Mouse (Mus musculus) cerebellum, postnatal 10 days (tissue): ENCODE measurements at regions not wholly inside any gene's neighbourhood (a gene's known extent, or its start where the extent isn't known, plus 50 kb on each side); places are given as distances from the start of the nearest gene placed in this dataset.

Source experiments
- DNase-seq, 2 experiments: peaks; one replicate each; pipeline ENCODE4 v3.0.0; 2021; ENCODE audit warnings: mixed read lengths in 2 of 2

- peak; percentile 26 to 34 for DNase-seq
Measured at GRCm38 (mm10) chr5:26338191-26338590, 80.7 kb downstream of the Gm7361 start.

DNA sequence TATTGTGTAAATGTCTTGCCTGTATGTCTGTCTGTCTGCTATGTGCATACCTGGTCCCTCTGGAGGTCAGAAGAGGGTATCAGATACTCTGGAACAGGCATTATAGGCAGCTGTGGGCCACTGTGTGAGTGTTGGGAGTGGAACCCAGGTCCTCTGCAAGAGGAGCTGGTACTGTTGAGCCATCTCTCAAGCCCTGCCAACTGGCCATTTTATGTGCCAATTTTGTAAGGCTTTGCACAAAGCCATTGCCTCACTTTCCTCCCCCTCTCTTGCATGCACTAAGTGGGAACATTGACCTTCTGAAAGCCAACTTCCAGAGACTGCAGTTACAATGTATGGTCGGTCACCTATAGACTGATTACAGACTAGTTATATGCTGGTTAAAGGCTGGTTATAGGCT, 81.8 kb downstream of the Gm7361 start:
- peak; percentile 34 to 59 for DNase-seq

DNA sequence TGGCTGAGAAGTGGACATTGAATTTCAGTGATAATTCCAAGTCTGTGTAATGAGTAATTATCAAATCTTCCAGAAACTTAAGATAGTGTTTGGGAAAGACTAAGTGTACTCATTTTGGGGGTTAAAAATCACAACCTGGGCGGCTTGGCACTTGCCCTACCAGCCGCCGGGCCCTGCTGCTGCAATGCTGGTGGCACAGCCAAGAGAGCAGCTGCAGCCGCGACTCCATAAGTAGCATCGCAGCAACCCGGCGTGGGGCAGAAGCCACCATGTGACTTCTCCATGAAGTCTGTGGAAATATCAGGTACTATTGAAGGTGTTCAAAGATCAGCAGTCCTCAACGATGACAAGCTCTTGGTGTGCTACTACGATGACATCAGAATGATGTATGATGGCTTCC, 97.7 kb downstream of the Gm7361 start:
- peak; percentile 52 to 70 for DNase-seq

DNA sequence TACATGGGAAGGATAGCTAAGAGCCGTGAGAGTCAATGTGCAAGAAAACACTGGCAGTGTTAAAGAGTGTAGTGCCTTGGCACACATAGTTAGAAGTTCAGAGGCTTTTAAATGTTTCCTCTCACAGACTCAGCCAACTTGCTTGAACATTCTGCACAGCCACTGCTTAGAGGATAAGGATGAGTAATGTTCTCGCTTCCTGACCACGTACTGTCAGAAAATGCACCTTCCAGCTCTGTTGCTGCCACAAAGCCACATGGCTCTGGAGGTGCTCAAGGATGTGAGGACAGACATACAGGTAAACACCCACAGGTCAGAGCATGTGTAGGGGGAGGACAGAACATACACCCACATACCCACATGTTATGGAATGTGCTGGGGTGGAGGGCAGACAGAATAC, 101.6 kb downstream of the Gm7361 start:
- DNase-seq, result no peak

GRCm38 (mm10) chr5:26374175-26374984, 116.9 kb downstream of the Gm7361 start:
- DNase-seq, result peak; percentile 26 to 56

GRCm38 (mm10) chr5:26407088-26407672, 149.7 kb downstream of the Gm7361 start:
- no peak for DNase-seq

DNA sequence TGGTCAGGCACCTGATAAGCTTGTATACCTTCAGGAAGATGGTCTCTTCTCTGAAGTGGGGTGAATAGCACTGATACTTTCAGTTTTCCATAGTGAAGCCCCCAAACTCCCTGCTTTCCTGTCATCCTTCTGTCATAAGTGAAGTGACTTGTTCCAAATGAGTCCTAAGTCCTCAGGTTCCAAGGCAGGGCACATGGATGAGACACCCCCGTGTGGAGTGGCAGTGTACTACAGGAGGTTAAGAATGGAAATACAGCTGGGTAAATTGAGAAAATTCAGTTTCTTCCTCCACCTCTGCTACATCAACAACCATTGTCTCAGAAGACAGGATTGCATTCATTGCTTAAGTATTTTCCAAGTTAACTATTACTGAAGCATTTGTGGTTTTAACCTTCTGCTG, 155.7 kb downstream of the Gm7361 start:
- peak; percentile 14 to 23 for DNase-seq

DNA sequence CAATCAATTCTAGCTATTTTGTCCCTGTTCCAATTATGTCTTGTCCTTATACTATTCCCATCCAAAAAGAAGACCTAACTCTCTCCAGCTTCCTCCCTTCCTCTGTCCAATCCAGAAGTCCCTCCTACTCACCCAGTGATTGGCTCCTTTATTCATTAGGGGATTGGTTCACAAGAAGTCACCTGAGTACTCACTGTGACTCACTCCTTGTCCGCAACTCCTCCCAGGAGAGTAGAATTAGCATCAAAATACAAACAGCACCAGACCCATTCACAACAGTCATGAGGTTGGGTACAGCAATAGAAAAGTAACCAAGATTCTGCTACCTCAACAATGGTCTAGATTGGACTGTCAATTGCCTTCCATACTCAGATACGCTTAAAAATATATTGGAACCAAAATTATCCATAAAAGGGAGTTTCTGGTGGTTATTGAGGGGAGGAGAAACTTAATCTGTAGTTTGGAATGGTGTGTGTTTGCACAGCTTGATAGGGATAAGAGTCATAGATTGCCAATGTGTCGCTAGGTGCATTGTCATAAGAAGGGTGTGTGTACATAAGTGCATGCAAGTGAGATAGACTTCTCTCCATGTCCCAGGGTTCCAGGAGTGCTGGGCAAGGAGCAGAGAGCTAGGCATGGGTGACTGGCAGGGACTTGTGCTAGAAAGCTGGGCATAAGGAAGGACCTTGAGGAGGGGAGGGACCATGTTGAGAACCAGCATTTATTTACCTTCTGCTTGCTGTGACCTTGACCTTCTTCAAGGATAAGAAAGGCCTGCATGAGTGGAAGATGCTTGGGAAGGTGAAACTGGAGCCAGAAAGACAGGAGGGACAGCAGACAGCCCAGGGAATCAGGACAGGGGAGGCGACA, 187.1 kb downstream of the Gm7361 start:
- DNase-seq, result no peak

- no peak for DNase-seq
Measured at GRCm38 (mm10) chr5:26451306-26451705, 193.8 kb downstream of the Gm7361 start.

GRCm38 (mm10) chr5:26457627-26458026, 200.1 kb downstream of the Gm7361 start:
- no peak for DNase-seq

- no peak for DNase-seq
Measured at GRCm38 (mm10) chr5:26466666-26467065, 209.2 kb downstream of the Gm7361 start.

DNA sequence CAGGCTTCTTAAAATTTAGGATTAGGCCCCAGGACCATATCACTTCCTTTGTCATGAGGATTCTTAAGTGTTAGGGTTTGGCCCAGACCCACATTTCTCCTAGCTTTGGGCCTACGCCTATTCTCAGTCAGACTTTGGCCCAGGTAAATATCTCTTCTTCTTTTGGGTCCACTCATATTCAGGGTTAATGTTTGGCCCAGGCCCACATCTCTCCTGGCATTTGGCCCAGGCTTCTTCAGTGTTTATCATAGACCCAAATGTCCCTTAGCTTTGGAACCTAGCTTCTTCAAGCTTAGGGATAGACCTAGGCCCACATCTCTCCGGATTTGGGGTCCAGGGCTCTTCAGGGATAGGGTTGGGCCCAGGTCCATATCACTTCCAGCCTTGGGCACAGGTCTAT, 228.2 kb downstream of the Gm7361 start:
- DNase-seq, result peak; percentile 53

- DNase-seq, result no peak
Measured at GRCm38 (mm10) chr5:26494003-26494402, 236.5 kb downstream of the Gm7361 start.

DNA sequence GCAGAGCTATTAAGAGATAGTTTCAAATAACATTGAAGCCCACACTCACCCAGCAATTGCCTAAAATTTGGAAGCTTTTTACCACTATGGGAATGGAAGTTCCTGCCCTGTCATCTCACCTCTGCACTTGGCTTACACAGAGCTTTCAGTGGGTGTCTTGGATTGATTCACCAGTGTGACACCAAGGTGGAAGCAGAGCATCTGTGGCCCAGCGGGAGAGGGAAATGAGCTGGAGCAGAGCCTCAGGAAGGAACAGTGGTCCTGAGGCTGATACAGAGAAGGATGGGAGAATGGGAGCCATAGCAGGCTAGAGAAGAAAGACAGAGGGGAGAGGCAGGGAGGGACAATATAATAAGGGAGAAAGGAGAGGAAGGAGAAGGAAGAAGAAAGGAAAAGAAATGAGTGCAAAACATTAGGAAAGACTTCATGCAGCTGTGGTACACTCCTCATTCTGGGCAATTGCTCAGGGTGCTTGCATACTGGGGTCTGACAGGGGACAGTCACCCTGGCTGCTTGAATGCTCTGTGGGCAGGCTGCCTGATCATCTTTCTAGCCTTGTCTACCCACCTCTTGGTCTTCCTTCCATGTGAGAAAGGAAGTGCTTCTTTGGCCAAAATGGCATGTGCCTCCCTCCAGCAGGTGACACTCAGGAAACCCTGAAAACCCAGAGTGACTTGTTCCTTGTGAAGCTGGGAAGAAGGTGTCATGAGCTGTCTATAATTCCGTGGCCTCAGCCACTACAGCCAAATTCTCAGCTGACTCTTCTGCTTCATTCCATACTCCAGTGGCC, 240.3 kb downstream of the Gm7361 start:
- peak; percentile 82 to 89 for DNase-seq

- DNase-seq, result no peak
Measured at GRCm38 (mm10) chr5:26509525-26510168, 252.2 kb downstream of the Gm7361 start.

GRCm38 (mm10) chr5:26513039-26513955, 255.8 kb downstream of the Gm7361 start:
- DNase-seq, result peak in 1 of 2 experiments; percentile 25

DNA sequence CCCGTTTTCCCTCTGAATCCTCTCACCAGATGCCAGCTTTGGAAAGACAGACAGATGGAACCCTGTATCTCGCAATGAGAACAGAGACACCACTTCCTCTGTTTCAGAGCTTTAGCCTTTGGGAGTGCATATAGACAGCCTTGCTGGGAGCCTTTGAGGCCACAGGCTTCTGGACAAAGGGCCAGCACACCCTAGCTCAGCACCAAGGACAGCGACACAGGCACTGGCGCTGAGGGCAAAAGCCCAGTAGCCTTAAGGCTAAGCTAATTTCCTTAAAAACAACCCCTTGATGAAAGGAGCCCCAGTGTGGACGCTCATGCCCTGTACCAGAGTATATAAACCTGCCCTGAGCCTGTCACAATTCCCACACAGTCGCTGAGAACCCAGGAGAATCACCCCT, 278.1 kb downstream of the Gm7361 start:
- peak in 1 of 2 experiments; percentile 16 for DNase-seq

DNA sequence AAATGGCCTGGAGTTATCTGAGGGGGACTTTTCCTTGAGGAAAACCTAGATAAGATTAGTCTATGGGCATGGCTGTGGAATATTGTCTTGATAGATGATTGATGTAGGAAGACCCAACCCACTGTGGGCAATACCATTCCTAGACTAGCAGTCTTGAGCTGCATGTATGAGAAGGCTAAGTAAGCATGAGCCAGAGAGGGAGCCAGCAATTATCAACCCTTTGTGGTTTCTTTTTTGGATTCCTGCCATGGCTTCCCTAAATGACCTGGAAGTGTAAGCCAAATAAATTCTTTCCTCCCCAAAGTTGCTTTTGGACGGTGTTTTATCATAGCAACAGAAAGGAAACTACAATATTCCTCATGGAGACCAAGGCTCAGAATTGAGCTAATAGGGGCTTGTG, 253.7 kb upstream of the Dpp6 start:
- DNase-seq, result peak; percentile 28 to 52

DNA sequence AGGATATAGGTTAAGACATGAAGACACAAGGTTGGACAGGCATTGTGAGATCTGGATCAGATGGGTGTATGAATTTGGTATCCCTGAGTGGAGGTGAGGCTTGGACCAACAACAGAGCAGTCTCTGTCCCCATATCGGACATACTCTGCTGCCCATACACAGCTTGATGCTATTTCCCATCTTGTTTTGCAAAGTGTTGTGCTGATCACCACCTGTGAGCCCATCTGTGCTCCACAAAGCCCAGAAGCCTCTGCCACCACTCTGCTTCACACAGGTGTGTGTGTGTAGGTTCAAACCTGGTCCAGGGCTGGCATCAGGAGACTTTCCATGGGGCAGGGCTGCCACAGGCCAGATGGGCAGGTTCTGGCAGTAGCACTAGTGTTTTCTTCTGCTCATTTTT, 252.9 kb upstream of the Dpp6 start:
- peak; percentile 64 to 79 for DNase-seq

DNA sequence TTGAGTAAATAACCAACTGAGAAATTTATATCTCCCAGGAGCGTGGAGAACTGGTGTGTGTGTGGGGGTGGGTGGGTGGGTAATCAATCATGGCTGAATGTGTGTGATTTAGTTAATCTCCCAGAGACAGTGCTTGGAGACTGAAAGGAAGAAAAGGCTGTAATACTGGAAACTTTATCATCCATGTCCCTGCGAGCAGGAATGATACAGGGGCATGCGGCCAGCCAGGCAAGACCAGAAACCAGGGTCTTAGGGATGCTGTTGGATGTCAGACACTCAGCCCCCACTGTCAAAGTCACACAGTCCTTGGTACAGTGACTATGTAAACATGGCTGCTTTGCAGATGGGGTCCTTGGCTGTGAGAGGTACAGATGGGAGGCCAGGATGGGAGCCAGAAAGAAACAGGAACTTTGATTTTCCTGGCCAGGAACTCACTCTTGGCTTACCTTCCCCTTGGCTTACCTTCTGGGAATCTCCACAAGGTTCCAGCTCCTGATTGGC, 244.3 kb upstream of the Dpp6 start:
- DNase-seq, result peak; percentile 89 to 91

DNA sequence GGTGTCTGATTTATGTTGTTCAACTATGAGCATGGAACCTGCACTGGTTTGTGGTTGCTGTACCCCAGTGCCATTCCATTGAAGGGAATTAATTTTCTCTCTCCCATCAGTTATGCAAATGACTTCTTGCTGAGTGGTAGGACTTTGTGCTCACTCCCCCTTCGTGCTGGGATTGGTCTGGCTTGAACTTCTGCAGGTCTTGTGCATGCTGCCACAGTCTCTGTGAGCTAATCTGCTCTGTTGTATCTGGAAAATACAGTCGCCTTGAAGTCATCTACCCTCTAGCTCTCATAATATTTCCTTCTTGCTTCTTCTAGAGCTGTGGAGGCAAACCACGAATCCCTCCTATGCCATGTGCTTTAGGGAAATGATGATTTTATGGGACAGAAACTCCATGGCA, 243.6 kb upstream of the Dpp6 start:
- DNase-seq, result peak; percentile 40 to 59
